Mouse (Mus musculus): ENCODE results near the gene Elk3. TPM values are rescaled to one million over a fixed set of nuclear protein-coding genes. Genes with fewer than 3 reads are reported as not detected.
A peak's percentile ranks its signal among the peaks of the same experiment; 100 is the strongest.

Elk3 gene
- polyA plus RNA-seq, 1 experiment: 10.8 TPM

DNA sequence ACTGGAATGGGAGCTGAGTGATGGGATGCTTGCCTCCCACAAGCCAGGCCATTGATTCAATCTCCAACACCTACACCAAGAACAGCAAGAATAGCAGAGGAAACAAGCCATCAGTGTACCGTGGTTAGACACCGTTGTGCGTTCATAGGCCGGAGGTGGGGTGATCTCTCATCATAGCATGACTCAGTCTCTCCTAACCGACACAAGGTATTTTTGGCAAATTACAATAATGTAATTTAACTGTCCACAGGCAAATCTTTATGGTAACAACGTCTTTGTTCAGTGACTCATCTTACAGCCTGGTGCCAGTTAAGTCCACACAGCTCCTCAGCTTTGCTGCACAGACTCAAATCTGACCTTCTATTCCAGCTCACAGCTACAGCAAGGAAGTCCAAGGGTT, 32.5 kb upstream of the Elk3 start:
- 75% methylated on average over 6 of the region's 6 CpGs for WGBS
- Histone ChIP-seq H3K27ac (ENCODE audit: insufficient read depth, low read depth, low read length) (no peak overlapping the region), H3K4me1 (ENCODE audit: control insufficient read depth, insufficient read depth, insufficient read length, low read length) (no peaks in the 10 kb centered on the region), H3K36me3 (ENCODE audit: control insufficient read depth, insufficient read depth, low read length) (no peaks in the 10 kb centered on the region), H3K4me3 (ENCODE audit: low read depth, low read length) (no peak overlapping the region), H3K27me3 (ENCODE audit: control insufficient read depth, insufficient read depth, low read length) (no peaks in the 10 kb centered on the region)
- no peak for TF ChIP-seq CTCF (IDR thresholded peaks at IDR 0.05; ENCODE audit: extremely low read depth, insufficient read length, insufficient replicate concordance, low read depth, low read length)
- no peak for TF ChIP-seq POLR2A (IDR thresholded peaks at IDR 0.05; ENCODE audit: low read depth, low read length)

- Histone ChIP-seq H3K27ac (ENCODE audit: insufficient read depth, low read depth, low read length) (no peak overlapping the region), H3K4me1 (ENCODE audit: control insufficient read depth, insufficient read depth, insufficient read length, low read length) (no peaks in the 10 kb centered on the region), H3K36me3 (ENCODE audit: control insufficient read depth, insufficient read depth, low read length) (no peaks in the 10 kb centered on the region), H3K27me3 (ENCODE audit: control insufficient read depth, insufficient read depth, low read length) (no peaks in the 10 kb centered on the region), H3K4me3 (ENCODE audit: low read depth, low read length) (no peak overlapping the region)
- no peak for TF ChIP-seq CTCF (IDR thresholded peaks at IDR 0.05; ENCODE audit: extremely low read depth, insufficient read length, insufficient replicate concordance, low read depth, low read length)
- no peak for TF ChIP-seq POLR2A (IDR thresholded peaks at IDR 0.05; ENCODE audit: low read depth, low read length)
- WGBS: 87% methylated on average over 3 of the region's 3 CpGs
Observed at GRCm38 (mm10) chr10:93342986-93343385, 32.1 kb upstream of the Elk3 start.

- no peaks in the 10 kb centered on the region for H3K27me3 ChIP-seq (ENCODE audit: control insufficient read depth, insufficient read depth, low read length)
- H3K27ac ChIP-seq (ENCODE audit: insufficient read depth, low read depth, low read length): no peak overlapping the region
- no peaks in the 10 kb centered on the region for H3K36me3 ChIP-seq (ENCODE audit: control insufficient read depth, insufficient read depth, low read length)
- H3K4me3 ChIP-seq (ENCODE audit: low read depth, low read length): no peak overlapping the region
- no peak for TF ChIP-seq POLR2A (IDR thresholded peaks at IDR 0.05; ENCODE audit: low read depth, low read length)
- TF ChIP-seq CTCF (IDR thresholded peaks at IDR 0.05; ENCODE audit: extremely low read depth, insufficient read length, insufficient replicate concordance, low read depth, low read length): no peak
- no peaks in the 10 kb centered on the region for H3K4me1 ChIP-seq (ENCODE audit: control insufficient read depth, insufficient read depth, insufficient read length, low read length)
- 87% methylated on average over 5 of the region's 5 CpGs for WGBS
Observed at GRCm38 (mm10) chr10:93338526-93338925, 27.6 kb upstream of the Elk3 start.

- H3K27ac ChIP-seq (ENCODE audit: insufficient read depth, low read depth, low read length): peak overlapping the region; percentile 33
- H3K4me3 ChIP-seq (ENCODE audit: low read depth, low read length): peak overlapping the region; percentile 23; the same call in 1 of the 2 replicates
- no peak for TF ChIP-seq POLR2A (IDR thresholded peaks at IDR 0.05; ENCODE audit: low read depth, low read length)
- no peaks in the 10 kb centered on the region for H3K4me1 ChIP-seq (ENCODE audit: control insufficient read depth, insufficient read depth, insufficient read length, low read length)
- H3K36me3 ChIP-seq (ENCODE audit: control insufficient read depth, insufficient read depth, low read length): no peaks in the 10 kb centered on the region
- H3K27me3 ChIP-seq (ENCODE audit: control insufficient read depth, insufficient read depth, low read length): no peaks in the 10 kb centered on the region
- 40% methylated on average over 6 of the region's 6 CpGs for WGBS
Observed at GRCm38 (mm10) chr10:93336462-93336931, 25.6 kb upstream of the Elk3 start.

DNA sequence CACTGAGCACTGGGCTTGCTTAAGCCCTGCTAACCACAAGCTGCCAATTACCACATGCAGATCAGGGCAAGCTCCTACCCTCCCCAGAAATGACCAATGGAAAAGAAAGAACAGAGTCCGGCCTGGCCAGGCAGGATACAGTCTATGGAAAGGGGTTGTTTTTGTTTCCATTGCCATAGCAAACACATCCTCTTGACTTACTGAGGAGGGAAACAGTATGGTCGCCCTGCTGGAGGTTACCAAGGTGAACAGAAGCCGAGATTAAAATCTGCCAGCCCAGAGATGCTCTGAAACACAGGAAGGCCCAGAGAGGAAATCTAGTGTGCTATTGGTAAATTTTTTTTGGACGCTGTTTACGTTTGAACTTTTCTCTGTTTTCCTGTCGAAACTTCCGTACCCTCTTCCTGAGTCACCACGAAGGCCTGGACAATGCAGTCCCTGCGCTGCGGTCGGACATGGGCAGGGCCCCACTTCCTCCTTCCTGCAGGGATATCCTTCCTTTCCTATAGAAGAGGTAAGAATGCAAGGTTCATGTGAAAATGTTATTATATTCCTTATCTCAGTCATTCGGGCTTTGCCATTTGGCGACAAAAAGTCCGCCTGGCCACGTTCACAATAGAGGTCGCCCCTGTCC, 25.0 kb upstream of the Elk3 start:
- TF ChIP-seq CTCF (IDR thresholded peaks at IDR 0.05; ENCODE audit: extremely low read depth, insufficient read length, insufficient replicate concordance, low read depth, low read length) (no peak), POLR2A (IDR thresholded peaks at IDR 0.05; ENCODE audit: low read depth, low read length) (no peak)
- Histone ChIP-seq H3K27ac (ENCODE audit: insufficient read depth, low read depth, low read length) (peak overlapping the region; percentile 33), H3K27me3 (ENCODE audit: control insufficient read depth, insufficient read depth, low read length) (no peaks in the 10 kb centered on the region), H3K4me1 (ENCODE audit: control insufficient read depth, insufficient read depth, insufficient read length, low read length) (no peaks in the 10 kb centered on the region), H3K4me3 (ENCODE audit: low read depth, low read length) (peak overlapping the region; percentile 23; the same call in 1 of the 2 replicates), H3K36me3 (ENCODE audit: control insufficient read depth, insufficient read depth, low read length) (no peaks in the 10 kb centered on the region)
- WGBS: 55% methylated on average over 16 of the region's 16 CpGs

- H3K36me3 ChIP-seq (ENCODE audit: control insufficient read depth, insufficient read depth, low read length): no peaks in the 10 kb centered on the region
- no peaks in the 10 kb centered on the region for H3K27me3 ChIP-seq (ENCODE audit: control insufficient read depth, insufficient read depth, low read length)
- WGBS: 58% methylated on average over 2 of the region's 2 CpGs
- H3K27ac ChIP-seq (ENCODE audit: insufficient read depth, low read depth, low read length): no peak overlapping the region
- no peaks in the 10 kb centered on the region for H3K4me1 ChIP-seq (ENCODE audit: control insufficient read depth, insufficient read depth, insufficient read length, low read length)
- no peak overlapping the region for H3K4me3 ChIP-seq (ENCODE audit: low read depth, low read length)
- TF ChIP-seq POLR2A (IDR thresholded peaks at IDR 0.05; ENCODE audit: low read depth, low read length) (no peak), CTCF (IDR thresholded peaks at IDR 0.05; ENCODE audit: extremely low read depth, insufficient read length, insufficient replicate concordance, low read depth, low read length) (no peak)
Observed at GRCm38 (mm10) chr10:93335001-93335400, 24.1 kb upstream of the Elk3 start.

DNA sequence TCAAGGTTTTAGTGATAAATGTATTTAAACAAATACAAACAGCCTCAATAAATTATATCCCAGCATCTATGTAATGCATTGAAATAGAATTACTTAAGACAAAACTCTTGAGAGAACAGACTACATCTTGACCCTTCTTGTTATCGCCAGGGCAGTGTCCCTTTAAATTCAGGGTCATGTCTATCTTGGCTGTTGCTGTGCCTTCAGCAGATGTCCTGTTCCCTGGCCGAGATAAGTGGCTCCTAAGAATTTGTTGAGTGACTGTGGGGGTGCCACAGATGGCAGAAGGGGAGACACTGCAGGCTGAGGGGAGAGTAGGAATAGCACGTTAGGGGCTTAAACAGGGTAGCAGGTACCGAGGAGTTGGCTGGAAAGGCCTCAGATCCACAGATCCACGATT, 22.3 kb upstream of the Elk3 start:
- H3K4me3 ChIP-seq (ENCODE audit: low read depth, low read length): no peak overlapping the region
- H3K4me1 ChIP-seq (ENCODE audit: control insufficient read depth, insufficient read depth, insufficient read length, low read length): no peaks in the 10 kb centered on the region
- H3K27me3 ChIP-seq (ENCODE audit: control insufficient read depth, insufficient read depth, low read length): no peaks in the 10 kb centered on the region
- TF ChIP-seq POLR2A (IDR thresholded peaks at IDR 0.05; ENCODE audit: low read depth, low read length): no peak
- TF ChIP-seq CTCF (IDR thresholded peaks at IDR 0.05; ENCODE audit: extremely low read depth, insufficient read length, insufficient replicate concordance, low read depth, low read length): no peak
- no peak overlapping the region for H3K27ac ChIP-seq (ENCODE audit: insufficient read depth, low read depth, low read length)
- WGBS: 70% methylated on average over 5 of the region's 5 CpGs
- H3K36me3 ChIP-seq (ENCODE audit: control insufficient read depth, insufficient read depth, low read length): no peaks in the 10 kb centered on the region

Measured in small intestine, adult 2 months (tissue).